Mouse (Mus musculus) heart, adult 8-10 months (tissue): ENCODE results near the gene Cacna1c. TPM values are rescaled to one million over a fixed set of nuclear protein-coding genes. Genes with fewer than 3 reads are reported as not detected.
A peak's percentile ranks its signal among the peaks of the same experiment; 100 is the strongest.

Experiments used
- DNase-seq: peaks from one replicate; pipeline ENCODE4 v3.0.0; 2022; ENCODE audit warnings: low spot score
- total RNA-seq, 4 experiments: library from RNA; stranded (reverse); gene quantifications; 2 replicates each; pipeline ENCODE4 v1.2.4; 2022

Cacna1c gene
- total RNA-seq, 4 experiments from 2014 or later: 227 to 263 (median 245) TPM

DNA sequence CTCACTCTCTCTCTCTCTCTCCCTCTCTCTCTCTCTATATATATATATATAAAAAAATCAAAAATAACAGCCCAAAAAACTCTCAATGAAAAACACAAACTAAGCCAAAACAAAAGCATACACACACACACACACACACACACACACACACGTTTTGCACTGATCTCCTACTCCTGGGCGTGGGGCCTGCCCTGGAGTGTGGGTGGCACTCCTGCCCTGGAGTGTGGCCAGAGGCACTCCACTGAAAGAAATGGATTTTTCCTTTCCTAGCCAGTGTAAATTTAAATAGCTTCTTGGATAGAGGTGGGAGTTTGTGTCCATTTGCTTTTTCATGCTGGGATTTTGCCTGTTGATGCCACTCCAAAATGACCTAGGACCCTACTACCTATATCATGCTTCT, 96.9 kb downstream of the Cacna1c start:
- no peak for DNase-seq

DNA sequence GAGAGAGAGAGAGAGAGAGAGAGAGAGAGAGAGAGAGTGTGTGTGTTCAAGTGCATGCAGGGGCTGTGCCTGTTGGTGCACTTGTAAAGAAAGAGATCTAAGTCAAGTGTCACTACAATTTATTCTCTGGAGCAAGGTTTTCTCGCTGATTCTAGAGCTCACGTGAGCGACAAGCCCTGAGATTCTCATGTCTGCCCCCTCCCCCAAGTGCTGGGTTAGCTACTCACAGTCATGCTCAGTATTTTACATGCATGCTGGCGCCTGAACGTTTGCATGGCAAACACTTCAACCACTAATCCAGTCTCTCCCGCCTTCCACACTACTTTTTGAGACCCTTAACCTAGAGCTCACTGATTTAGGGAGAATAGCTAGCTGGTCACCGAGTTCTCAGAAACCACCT, 99.7 kb downstream of the Cacna1c start:
- DNase-seq: no peak

DNA sequence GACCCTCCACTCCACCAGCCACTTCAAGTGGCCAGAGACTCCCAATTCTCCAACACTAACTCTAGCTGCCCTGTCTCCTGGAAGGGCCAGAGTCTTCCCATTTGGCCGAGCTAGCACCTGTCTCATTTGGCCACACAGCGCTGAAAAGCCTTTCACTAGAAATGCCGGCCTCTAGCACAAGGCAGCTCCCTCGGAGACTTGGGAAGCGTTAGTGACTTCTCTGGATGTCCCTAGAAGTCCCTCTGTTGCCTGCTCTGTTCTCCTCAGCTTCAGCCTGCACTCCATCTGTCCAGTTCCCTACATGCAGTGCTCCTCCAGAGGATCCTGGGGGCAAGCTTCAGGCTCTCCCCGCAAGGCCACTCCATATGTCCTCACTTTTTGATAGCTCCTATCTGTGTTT, 101.1 kb downstream of the Cacna1c start:
- no peak for DNase-seq

DNA sequence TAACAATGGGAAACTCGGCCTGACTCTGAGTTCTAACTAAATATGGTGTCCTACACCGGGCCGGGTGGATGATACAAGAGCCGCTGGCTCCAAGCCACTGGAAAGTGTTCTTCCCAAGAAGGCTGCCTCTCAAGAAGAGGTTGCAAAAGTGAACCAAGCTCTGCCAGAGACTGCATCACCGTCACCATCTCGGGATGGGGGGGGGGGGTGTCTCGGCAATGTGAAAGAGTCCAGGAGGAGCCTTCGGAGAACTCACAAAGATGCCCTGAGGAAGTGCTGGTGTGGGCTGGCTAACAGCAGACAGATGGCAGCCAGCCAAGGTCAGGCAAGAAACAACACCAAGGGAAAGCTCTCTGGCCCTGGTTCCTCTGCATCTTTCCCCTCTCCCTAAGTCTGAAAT, 107.0 kb downstream of the Cacna1c start:
- peak; percentile 33 for DNase-seq

DNA sequence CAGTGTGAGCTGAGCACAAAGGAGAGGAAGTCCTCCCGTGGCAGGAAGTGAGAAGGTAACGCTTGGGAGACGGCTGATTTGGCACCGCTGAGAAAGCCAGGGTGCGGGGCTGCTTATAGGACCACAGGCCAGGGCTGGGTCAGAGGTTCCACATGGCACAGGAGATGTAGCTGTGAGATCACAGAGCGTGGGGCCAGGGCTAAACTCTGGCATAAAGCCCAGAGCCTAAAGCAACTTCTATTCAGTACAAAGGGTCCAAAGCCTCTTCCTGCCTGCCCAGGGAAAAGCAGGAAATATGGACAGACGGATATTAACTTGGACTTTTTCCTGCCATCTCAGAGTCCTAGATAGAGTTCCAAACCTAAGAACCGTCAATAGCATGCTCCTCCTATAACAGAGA, 107.8 kb downstream of the Cacna1c start:
- DNase-seq: no peak

DNA sequence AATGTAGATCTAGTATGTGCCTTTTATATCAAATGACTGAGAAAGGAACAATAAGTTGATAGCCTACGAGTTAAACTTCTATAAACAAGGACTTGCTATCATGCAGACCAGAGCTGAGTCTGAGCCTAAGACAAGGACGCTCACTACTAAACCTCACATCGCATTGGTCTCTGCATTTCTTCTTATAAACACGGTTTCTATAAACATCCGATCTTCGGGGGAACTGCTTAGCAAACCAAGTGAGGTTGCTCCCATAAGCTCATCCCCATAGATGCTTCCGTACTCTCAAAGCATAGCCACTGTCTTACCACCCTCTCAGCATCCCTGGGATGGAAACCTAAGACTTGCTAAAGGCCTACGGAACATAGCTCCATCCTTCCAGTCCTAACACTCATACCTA, 108.3 kb downstream of the Cacna1c start:
- no peak for DNase-seq

DNA sequence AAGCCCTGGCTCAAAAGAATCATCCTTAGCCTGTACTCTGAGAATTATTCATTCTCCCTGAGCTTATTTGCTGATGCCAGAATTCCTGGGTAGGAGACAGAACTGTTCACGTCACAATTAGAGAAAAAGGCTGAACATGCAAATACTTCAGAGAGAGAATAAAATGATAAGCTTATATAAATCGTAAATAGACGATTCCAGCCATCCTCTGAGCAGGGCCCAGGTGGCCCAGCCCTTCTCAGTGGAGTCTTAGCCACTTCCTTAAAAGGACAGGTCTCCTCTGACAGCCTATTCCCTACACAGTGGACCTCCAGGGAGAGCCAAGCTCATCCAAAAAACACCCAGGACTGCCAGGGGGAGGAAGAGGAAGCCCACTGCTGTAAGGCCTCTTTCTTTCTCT, 110.4 kb downstream of the Cacna1c start:
- no peak for DNase-seq

DNA sequence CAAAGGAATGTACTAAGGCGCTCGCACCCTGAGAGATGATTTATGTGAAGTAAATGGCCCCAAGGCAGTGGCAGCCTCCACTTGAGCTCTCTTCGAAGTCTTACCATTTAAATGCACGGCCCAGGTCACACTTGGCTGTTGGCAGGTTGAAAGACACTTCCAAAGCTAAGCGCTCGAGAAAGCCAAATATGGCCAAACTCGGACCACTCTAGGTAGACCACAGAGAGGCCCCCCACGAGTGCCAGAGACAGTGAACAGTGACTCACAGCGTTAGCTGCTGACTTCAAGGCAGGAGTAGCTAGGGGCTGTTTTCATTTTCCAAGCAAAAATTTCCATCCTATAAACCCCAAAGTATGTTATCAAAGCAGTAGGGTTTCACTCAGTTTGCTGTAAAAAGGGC, 111.7 kb downstream of the Cacna1c start:
- no peak for DNase-seq

DNA sequence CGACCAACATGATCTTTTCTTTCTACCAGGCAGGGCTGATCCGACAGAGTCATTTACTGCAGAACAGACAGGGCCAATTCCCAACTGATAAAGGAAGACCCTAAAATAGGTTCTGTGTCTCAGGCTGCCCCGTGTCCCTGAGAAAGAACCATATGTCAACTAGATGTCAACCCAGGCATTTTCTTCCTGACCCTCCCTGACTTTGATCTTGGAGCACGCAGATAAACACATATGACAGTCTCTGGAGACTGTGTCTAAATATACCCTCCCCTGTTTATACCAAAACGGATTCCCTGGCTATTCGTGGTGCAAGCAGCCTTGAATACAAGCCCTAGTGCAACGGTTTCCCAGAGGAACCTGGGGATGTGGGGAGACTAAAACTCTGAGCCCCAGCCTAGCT, 112.7 kb downstream of the Cacna1c start:
- no peak for DNase-seq

DNA sequence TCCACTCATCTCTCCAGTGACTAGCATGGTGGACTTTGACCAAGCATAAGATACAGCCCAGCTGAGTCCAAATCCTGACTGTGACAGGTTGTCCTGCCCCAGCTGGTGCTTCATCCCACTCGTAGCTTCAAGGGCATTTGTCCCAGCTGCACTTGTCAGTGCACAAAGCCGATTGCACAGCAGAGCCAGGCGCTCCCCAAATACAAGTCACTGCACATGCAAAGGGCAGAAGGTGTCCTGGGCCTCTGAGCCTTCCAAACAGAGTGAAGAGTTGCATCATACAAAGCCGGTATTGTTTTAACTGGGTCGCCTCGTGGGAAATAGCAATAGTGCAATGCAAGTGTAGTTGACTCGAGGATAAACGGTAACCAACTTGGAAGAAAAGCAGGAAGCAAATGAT, 113.6 kb downstream of the Cacna1c start:
- peak; percentile 38 for DNase-seq

DNA sequence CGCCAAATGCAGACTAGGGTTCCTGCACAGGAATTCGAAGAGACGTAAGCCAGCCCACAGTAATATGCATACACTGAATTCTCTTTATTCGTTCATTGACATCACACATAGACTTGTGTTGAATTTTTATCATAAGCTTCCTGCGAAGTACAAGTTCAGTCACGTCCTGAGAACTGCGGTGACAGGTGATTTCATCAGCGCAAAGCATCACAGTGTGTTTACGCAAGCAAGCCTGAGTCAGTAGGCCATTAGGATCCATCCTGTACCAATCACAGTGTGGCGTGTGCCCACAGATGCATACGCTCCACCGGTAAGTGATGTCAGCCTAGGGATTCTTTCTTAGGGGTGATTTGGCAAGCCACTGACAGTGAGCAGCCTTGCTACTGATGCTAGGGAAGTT, 114.6 kb downstream of the Cacna1c start:
- DNase-seq: no peak

DNA sequence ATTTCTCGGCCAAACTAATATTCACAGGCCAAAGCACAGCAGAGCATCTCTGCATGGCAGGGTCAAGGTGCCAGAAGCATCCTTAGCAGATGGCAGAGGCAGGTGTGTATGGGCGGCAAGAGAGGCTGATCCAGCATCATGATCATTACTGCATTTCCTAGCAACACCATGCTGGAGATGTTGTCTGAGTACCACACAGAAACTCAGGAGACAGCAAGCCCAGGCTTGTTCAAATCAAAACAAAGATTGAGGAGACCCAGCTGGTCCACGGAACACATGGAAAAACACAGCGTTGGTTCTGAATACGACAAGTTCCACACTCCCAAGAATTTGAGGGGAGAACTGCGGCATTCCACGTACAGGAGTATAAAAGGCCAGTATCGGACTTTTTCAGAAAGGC, 116.6 kb downstream of the Cacna1c start:
- DNase-seq: no peak

DNA sequence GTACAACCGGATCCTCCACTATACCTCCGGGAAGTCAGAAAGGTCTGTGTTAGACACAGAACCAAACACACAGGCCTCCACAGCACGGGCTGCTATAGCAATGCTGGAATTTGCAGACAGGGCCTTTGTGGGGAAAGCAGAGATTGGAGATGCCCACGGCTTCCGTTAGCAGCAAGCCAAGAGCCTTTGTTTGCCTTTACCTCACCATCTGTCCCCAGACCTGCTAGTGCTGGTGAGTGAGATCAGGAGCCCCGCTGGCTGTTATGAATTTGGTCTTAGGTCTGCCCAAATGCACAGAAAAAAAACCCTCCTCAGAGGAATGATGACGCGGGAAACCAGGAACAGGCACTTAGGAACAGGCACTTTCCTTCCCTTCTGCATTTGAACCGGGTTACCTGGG, 117.3 kb downstream of the Cacna1c start:
- no peak for DNase-seq

DNA sequence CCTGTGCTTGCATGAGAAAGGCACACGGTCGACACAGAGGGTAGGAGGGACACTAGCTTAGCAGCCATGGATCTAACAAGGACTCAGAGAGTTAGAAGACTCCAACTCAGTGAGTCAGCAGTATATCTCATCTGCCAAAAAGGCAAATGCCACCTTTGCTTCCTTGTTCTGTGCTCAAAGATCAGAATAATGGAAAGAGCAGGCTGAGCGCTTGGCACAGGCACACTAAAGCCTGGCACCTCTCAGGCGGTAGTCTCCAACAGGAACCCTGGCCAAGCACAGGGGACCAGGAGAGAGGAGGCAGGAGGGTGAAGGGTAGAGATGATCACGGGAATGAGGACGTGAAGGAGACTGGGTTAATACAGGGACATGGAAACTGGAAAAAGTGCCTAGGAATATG, 119.0 kb downstream of the Cacna1c start:
- peak; percentile 22 for DNase-seq

DNA sequence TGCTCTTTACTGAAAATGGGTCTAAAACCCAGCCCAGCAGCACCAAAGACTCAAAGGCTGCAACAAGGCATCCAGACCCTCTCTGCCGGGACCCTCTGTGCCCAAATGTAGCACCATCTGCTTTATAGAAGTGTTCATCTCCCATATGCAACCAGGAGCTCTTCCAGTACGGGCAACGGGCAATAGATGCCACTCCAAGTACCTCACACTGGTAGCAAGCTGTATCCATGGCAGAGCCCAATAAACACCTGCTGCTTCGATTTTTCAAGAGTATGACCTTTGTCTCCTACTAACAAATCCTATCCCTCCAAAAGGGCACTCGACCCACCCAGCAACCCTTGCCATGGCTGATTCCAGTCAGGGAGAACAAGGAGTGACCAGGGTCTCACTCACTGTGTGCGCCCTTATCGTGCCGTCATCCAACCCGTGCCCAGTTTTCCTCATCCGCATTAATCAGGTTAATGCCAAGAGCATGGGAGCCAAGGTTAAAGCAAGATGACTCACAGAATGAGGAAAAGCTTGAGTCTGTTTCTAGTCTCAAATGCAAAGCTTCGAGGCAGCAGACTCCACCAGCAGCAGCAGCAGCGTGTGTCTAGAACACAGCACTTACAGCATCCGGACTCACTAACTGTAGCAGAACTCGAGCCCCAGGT, 122.7 kb downstream of the Cacna1c start:
- DNase-seq: no peak

DNA sequence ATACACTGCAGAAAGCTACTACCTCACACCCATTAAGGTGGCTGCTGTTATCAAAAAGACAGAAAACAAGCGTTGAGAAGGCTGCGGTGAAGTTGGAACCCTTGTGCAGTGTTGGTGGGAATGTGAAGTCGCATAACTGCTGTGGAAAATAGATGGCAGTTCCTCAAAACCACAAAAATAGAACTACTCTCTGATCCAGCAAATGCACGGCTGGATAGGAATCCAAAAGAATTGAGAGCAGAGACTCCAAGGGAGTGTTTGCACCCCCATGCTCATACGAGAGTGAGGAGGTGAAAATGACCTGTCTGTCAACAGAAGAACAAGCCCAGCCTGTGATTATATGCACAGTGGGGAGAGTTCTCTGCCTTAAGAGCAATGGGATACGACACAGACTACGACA, 123.4 kb downstream of the Cacna1c start:
- DNase-seq: no peak

DNA sequence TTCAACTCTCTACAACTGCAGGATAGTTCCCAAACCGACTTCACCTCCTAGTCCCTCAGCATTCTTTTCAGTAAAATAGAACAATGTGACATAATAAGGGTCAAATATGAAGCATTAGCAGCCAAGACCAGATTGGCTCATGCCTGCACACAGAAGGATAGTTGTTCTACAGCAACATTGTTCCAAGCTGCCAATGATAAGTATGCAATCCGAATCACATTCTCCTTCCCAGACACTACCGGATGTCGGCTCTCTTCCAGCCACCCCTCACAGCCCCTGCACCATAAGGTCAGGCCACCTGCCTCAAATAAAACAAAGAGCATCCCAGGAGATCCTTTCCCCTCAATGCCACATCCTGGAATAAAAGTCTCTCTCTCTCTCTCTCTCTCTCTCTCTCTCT, 125.4 kb downstream of the Cacna1c start:
- DNase-seq: no peak

DNA sequence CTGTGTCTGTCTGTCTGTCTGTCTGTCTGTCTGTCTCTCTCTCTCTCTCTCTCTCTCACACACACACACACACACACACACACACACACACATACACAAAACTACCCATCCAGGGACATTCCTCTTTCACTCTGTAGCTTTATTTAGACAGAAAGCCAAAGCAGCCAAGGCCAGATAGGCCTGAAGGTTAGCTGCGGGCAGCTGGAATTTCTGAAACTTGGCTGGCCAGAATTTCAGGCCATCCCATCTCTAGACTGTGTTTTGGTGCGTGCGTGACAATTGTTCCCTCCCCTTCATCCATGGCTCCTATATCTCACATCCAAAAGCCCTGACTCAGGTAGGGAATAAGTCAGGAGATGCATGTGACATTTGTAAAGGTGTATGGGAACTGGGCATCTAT, 125.9 kb downstream of the Cacna1c start:
- DNase-seq: no peak

DNA sequence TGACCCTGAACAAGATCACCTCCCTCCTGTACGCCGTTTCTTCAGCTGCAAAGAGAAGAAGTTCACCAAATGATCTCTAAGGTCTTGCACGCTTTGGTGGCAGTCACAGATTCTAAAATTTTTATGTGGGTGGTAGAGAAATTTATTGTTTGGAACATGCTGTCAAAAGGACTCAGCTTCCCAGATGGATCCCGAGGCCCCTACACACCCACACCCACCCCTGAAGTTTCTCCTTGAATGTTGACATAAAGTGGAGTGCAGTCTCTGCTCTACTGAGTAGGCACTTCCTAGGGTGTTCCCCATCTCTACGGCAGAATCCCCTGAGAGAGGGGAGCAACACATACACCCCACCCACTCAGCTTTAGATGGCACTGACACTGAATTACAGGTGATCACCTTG, 127.1 kb downstream of the Cacna1c start:
- no peak for DNase-seq

DNA sequence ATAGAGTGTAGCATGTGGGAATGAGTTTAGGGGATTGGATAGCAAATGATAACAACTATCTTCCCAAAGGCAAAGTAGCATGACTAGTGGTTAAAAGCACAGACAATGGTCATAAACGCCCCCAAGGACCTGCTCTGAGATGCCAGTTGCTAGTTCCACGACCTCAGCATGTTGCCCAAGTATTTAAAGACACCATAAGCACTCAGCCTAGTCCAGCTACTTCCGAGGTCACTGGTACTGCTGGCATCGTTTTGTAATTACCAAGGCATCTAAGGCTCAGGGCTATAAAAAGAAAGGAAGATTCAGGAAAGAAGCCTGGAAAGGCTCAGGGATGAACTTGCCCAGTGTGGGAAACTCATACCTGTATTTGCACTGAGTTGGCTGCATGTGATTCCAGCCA, 127.6 kb downstream of the Cacna1c start:
- DNase-seq: no peak

DNA sequence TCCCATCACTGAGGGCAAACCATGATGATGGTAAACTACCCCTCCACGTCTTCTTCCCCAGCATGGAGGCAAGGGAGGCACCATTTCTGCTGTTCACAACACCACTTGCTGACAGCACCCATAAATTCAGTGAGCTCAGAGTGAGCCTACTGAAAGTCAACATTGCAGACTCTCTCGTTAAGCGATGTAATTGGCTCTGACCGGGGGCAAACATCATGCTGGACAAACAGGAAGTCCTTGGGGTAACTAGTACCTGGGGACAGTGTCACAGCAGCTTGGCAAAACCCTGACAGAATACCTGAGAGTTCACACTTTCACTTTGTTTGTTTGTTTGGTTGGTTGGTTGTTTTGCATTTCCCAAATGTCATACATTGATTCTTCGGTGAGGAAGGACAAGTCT, 131.3 kb downstream of the Cacna1c start:
- no peak for DNase-seq

DNA sequence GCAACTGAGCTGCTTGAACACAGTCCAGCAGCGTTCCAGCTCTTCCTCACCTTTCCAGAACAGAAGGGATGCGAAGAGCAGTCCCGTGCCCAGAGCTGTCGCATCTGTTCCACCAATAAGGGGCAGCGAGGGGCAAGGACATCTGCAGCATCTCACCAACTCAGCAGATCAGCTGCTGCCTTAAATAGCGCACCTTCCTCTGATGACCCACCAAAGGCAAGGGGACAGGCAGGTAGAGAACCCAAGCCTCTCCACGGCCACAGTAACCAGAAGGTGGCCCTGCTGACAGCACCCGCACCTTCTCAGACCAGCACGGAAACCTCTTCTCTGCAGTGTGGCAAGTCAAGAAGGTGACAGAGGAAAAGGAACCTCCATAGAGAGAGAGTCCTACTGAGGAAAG, 131.8 kb downstream of the Cacna1c start:
- DNase-seq: no peak

DNA sequence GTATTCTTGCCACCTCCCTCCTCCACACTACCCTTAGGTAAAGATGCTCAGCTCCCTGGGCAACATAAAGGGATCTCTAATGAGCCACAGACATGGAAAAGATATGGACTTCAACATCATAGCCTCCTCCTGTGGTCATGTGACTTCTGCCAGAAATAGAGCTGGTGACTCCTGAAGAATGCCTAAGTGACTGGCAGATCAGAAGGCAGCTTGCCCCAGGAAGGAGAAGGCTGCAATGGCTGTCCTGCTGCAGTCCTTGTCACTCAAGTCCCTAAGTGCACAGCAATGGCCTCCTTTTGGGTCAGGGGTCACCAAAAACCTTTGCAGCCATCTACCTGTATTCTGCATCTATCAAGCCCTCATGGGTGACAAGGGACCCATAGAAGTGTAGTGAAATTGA, 133.5 kb downstream of the Cacna1c start:
- DNase-seq: no peak

DNA sequence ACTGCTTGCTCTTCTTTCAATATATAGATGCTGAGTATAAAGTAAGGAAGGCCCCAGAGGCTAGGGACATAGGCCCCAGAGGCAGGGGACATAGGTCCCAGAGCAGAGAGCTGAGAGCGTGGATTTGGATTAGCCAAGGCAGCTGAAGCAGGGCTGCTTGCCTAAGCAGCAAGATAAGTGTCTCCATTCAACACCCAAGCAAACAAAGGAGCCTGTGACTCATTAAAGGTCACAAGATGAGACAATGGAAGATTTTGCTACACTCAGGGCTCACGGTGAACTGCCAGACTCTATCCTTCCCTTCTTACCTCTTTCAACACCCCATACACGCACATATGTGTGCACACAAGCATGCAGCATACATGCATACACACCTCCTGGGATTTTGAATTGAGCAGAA, 137.3 kb downstream of the Cacna1c start:
- no peak for DNase-seq

DNA sequence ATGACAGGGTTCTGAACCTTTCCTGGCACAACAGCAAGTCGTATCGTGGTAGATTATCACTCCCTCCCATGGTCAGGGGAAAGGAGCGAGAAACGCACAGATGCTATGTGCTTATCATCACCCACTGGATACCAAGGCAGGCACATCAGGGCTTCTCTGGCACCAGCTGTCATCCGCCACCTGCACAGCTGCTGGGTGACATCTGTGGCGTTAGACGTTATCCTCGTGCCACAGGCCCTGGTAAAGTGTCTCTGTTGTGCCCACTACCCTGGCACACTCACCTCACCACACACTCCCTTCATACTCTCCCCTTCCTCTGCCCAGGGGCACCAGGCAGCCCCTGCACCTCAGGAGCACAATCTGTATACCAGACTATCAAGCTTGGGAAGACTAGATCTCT, 137.8 kb downstream of the Cacna1c start:
- DNase-seq: no peak
